Mouse (Mus musculus): Measurements from ENCODE around the gene Bfar. TPM values are rescaled to one million over a fixed set of nuclear protein-coding genes. Genes with fewer than 3 reads are reported as not detected.
"Not testable (repeated sequence)": the region's sequence is repeated elsewhere in the genome, so short reads cannot be mapped to it uniquely, and the experiment has no call there.

Gene Bfar
- total RNA-seq, 2 experiments from 2014 or later: 41.2 to 44.2 TPM

- intact Hi-C loops (cut with DNase I): no loop called here
- no peak for DNase-seq
Observed at GRCm38 (mm10) chr16:13704676-13705075, 33.0 kb downstream of the Bfar start.

- DNase-seq: no peak
- intact Hi-C loops (cut with DNase I): no loop called here
Observed at GRCm38 (mm10) chr16:13714910-13715309, 43.3 kb downstream of the Bfar start.

DNA sequence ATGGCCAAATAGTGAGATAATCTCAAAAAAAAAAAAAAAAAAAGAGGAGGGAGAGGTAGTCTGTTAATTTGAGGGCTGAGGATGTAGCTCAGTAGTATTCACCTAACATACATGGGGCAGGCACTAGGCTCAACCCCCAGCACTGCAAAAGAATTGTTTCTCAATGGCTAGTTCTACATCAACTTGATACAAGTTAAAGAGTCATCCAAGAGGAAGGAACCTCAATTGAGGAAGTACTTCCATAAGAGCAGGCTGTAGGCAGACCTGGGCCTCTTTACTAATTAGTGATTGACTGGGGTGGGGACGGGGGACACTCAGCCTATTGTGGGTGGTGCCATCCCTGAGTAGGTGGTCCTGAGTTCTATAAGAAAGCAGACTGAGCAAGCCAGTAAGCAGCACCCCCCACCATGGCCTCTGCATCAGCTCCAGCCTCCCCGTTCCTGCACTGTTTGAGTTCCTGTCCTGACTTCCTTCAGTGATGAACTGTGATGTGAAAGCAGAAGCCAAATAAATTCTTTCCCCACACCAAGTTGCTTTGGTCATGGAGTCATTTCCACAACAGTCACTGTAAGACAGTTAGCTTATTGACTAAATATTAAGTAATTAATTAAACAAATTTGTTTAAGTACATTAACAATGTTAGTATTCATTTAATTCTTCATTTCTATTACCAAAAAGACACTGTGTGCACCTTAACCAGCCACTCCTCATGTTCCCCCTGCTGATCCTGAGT is 45.3 kb downstream of the Bfar start:
- no peak for DNase-seq
- intact Hi-C loops (cut with DNase I): no loop called here

DNA sequence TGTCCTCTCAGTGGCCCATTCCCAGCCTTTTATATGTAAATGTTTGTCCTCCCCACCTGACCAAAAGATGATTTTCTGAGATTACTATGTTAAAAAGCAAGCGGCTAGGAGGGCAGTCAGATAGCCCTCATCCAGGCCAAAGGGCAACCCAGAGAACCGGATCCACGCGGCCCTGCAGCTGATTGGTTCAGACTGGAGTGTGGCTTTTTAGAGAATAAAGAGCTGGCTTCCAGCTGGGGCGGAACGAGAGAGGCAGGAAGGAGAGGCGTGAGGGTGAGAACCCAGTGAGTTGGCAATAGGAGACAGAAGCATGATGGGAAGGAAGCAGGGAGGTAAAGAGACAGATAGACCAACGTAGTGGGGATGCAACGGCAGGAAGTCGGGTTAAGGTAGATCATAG is 51.3 kb downstream of the Bfar start:
- no peak for DNase-seq
- intact Hi-C loops (cut with DNase I): no loop called here

DNA sequence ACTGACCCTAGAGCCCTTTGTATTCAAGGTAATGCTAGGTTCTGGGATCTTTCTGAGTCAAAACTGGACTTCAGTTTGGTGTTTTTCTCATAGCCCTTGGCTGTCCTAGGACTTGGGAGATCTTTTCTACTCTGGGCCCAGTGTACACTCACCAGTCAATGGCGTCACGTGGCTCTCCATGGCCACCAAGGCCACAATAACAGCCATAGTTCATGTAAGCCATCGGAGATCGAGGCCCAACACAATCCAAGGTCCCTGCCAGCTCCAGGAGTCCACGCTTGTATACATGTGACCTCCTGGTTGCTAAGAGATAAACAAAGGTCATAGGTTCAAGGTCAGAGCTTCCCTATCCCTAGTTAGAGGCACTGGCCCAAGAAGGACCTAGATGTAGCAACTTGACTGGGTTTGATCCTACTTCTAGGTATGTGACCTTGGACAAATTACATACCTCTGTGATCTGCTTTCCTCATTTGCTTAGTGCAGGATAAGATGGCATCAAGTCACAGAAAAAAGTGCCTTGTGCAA is 56.2 kb downstream of the Bfar start:
- intact Hi-C loops (cut with DNase I): no loop called here
- DNase-seq: no peak

- no peak for DNase-seq
- intact Hi-C loops (cut with DNase I): no loop called here
Observed at GRCm38 (mm10) chr16:13729428-13729827, 57.8 kb downstream of the Bfar start.

DNA sequence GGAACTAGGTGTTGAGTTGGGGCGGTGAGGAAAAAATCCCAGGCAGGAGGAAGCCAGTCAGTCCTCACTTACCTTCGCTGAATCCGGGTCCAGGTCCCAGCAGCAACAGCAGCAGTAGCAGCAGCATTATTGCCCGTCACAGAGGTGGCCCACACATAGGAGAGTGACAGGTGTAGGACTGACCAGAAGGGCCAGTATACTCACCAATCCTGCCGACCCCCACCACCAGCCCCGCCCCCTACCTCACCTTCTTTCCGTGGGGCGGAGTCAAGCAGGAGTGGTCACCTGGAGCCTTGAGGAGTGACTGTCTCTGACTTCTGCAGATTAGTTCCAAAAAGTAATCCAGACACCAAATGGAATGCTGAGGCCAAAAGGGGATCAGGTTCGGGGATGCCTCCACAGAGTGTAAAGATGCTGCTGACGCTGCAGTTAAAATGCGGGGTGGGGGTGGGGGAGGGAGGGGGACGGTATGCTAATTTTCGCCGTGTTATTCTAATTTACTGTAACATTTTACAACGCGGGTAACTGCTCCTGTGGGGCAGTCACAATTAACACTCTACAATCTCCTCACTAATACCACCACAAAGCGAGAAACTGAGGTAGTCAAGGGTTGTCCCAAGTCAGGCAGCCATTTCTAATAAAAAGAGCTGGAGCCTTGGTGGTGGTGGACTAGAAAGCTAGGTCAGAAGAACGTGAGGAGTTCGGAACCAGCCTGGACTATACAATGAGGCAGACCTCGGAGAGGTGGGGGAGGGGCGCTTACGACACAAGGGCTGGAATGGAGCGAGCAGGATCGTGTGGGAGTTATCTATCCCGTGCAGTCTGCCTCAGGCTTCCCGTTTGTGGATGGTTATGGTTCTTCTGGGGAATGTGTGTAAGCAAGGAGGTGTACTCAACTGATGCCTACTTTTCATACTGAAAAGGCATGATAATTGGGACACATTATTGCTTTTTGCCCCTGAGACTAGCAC is 58.9 kb downstream of the Bfar start, which contains the start of gene Pla2g10:
TSS of gene Pla2g10 (minus strand) at position 699 of the 971 bp plus-strand sequence.
- intact Hi-C loops (cut with DNase I): loop anchor here (5.0 to 10.0 kb wide), 3 partner anchors 93 to 616 kb away; no protein-coding TSS in a partner anchor
- no peak for DNase-seq

- intact Hi-C loops (cut with DNase I): loop anchor here (2.0 to 10.0 kb wide), 4 partner anchors 95 to 618 kb away; no protein-coding TSS in a partner anchor
- DNase-seq: no peak
Observed at GRCm38 (mm10) chr16:13732786-13733185, 61.1 kb downstream of the Bfar start.

DNA sequence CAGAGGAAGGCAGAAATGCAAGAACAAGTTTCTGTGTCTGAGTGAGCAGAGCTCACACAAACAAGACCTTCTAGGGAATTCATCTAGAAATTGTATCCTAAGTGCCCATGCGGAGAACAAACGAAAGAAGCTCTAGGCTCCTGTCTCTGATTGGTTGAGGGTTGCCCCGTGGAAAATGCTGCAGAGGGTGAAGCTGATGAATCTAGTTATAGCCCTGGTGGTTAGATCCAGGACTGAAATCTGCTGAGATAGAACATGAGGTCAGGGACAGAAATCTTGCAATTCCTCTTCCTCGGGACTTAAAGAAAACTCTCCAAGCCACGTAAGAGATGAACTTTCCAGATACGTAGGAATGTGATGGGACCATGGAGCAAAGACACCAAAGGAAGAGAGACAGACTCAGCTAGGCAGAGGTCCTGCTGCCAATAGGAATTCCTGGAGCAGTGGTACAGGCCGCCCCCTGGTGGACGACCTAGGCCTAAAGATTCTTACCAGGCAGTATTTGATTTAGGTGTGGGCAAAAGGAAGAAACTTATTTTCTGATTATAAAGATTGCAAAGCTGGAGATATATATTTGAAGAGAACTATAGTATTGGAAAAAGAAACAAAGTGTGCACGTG is 62.0 kb downstream of the Bfar start:
- intact Hi-C loops (cut with DNase I): loop anchor here (2.0 to 10.0 kb wide), 4 partner anchors 96 to 619 kb away; no protein-coding TSS in a partner anchor
- peak; percentile 78 to 88 for DNase-seq

DNA sequence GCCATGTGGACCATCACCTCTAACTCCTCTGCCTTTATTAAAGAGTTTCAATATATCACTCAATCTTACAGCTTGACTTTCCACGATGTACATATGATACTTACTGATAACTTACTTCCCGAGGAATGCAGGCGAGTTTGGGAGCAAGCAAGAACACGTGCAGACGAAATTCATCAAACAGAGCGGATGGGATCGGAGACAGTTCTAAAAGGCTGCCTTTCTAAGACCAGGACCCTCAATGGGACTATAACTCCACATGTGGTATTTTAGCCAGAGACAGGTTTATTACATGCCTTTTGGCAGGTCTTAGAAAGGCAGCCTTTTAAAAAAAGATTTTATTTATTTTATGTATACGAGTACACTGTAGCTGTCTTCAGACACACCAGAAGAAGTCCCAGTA is 64.3 kb downstream of the Bfar start:
- intact Hi-C loops (cut with DNase I): loop anchor here (10.0 kb wide), 1 partner anchor 621 kb away; no protein-coding TSS in a partner anchor
- no peak for DNase-seq

DNA sequence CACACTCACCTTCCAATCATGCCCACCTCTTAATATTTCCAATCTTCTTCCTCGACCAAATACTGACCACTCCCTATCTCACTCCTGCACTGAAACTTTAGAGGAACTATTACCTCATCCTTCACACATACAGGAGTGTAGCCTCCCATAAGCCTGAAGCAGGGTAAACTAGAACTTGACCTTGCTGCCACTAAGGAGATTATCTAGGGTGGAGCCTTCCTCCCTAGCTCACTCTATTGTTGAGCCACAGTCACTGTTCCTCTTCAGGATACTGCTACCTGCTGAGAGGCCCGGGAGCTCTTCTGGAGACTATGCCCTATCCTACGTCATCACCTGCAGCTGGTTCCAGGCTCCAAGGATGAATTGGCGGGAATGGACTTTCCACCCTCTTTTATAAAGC is 67.4 kb downstream of the Bfar start:
- intact Hi-C loops (cut with DNase I): loop anchor here (10.0 kb wide), 1 partner anchor 624 kb away; no protein-coding TSS in a partner anchor
- not testable (repeated sequence) for DNase-seq

DNA sequence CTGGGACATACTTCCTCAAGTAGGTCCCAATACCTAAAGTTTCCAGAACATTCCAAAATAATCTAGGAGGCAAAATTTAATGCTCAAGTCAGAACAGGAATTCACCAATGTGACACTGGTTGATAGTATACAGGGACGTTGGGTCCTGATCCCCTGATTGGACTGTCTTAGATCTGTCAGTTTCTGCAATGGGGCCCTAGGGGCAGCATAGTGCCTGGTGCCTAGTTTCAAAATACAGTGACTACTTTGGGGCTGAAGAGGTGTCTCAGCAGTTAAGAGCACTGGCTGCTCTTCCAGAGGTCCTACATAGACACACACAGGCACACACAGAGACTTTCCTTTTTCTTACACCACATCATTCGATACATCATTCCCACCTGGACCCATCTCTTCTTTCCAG is 69.2 kb downstream of the Bfar start:
- DNase-seq: no peak
- intact Hi-C loops (cut with DNase I): no loop called here

- intact Hi-C loops (cut with DNase I): no loop called here
- DNase-seq: no peak
Observed at GRCm38 (mm10) chr16:13747708-13748107, 76.0 kb downstream of the Bfar start.

GRCm38 (mm10) chr16:13748124-13748523 is 76.5 kb downstream of the Bfar start:
- intact Hi-C loops (cut with DNase I): no loop called here
- no peak for DNase-seq

DNA sequence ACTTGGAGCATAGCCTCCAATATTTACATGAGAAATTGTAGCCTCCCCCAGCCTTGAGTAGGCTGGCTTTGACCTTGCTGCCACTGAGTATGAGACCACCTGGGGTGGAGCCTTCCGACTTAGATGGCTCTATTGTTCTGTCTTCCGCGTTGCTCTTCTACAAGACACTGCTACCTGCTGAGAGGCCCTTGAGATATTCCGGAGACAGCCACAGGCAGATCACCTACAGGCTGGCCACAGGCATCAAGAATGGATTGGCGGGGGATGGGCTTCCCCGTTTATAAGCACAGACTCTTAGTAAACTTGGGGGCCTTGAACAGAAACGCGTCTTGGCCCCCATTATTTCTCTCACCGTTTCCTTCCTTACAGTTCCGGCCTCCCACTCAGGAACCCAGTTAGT is 77.2 kb downstream of the Bfar start:
- intact Hi-C loops (cut with DNase I); DNase-seq: not testable (repeated sequence)

DNA sequence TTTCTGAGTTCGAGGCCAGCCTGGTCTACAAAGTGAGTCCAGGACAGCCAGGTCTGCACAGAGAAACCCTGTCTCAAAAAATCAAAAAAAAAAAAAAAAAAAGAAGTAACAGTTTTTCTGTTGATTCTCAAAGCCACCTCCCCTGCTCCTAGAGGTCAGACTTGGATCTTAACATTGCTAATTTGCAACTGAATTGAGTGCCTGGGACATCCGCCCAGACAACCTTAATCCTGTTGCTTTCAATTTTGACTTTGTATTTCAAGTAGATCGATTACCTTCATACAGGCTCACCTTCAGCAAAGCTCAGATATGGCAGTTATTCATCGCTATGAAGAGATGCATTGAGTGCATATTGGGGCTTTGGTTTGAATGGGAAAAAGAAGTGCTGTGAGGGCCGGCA is 77.6 kb downstream of the Bfar start:
- no peak for DNase-seq
- intact Hi-C loops (cut with DNase I): no loop called here

- no peak for DNase-seq
- intact Hi-C loops (cut with DNase I): no loop called here
Observed at GRCm38 (mm10) chr16:13749981-13750380, 78.3 kb downstream of the Bfar start.

GRCm38 (mm10) chr16:13750626-13751025 is 79.0 kb downstream of the Bfar start:
- intact Hi-C loops (cut with DNase I): no loop called here
- no peak for DNase-seq

Data from heart, postnatal 10 days (tissue).